Mouse (Mus musculus) midbrain, embryonic 11.5 days (tissue): ENCODE measurements around the gene Rac2. TPM values are rescaled to one million over a fixed set of nuclear protein-coding genes. Genes with fewer than 3 reads are reported as not detected.
A peak's percentile ranks its signal among the peaks of the same experiment; 100 is the strongest.

Experiments used
- ATAC-seq: fragments of 200-750 bp; cut with Nextera tagmentation; 2 replicates; pipeline ENCODE4 v1.8.0; 2017; ENCODE audit warnings: moderate TSS enrichment, moderate library complexity; ENCODE audit not compliant: low FRiP score
- DNase-seq: peaks from one replicate; pipeline ENCODE4 v3.0.0; 2015; ENCODE audit warnings: low spot score; ENCODE audit errors: missing footprints
- H3K27ac ChIP-seq: fragments of 300-500 bp; sonication (generic); 2 replicates; pipeline ENCODE4 v1.5.1; 2014; ENCODE audit warnings: low read depth, low read length
- H3K27me3 ChIP-seq: fragments of 300-500 bp; sonication (generic); 2 replicates; pipeline ENCODE4 v1.6.1; 2014; ENCODE audit warnings: mild to moderate bottlenecking, low read length, moderate library complexity, mixed read lengths; ENCODE audit not compliant: control insufficient read depth, insufficient read depth
- H3K36me3 ChIP-seq: fragments of 300-500 bp; sonication (generic); 2 replicates; pipeline ENCODE4 v1.6.1; 2014; ENCODE audit warnings: mild to moderate bottlenecking, low read length, moderate library complexity, mixed read lengths; ENCODE audit not compliant: control insufficient read depth, insufficient read depth
- H3K4me1 ChIP-seq: fragments of 300-500 bp; sonication (generic); 2 replicates; pipeline ENCODE4 v1.6.1; 2014; ENCODE audit warnings: low read length; ENCODE audit not compliant: control insufficient read depth, insufficient read depth
- H3K4me2 ChIP-seq: fragments of 300-500 bp; sonication (generic); 2 replicates; pipeline ENCODE4 v1.6.1; 2014; ENCODE audit warnings: mild to moderate bottlenecking, moderate library complexity
- H3K4me3 ChIP-seq: fragments of 300-500 bp; sonication (generic); 2 replicates; pipeline ENCODE4 v1.5.1; 2014; ENCODE audit warnings: low read depth, low read length
- H3K9ac ChIP-seq: fragments of 300-500 bp; sonication (generic); 2 replicates; pipeline ENCODE4 v1.6.1; 2014; ENCODE audit warnings: low read length
- H3K9me3 ChIP-seq: fragments of 300-500 bp; sonication (generic); 2 replicates; pipeline ENCODE4 v1.6.1; 2016; ENCODE audit warnings: low read length; ENCODE audit not compliant: control insufficient read depth
- WGBS: fragments of 180-500 bp; shearing (Covaris S2); extraction: QIAGEN DNeasy Blood & Tissue Kit; methylation state at CpG from one replicate; pipeline ENCODE4 v1.1.7; 2014; 5-methylcytosine and 5-hydroxymethylcytosine counted together
- polyA plus RNA-seq: library from polyadenylated mRNA; unstranded; fragments of >200 nt; fragmentation: Nextera tagmentation; extraction: Ambion mirVana; gene quantifications from 2 replicates; pipeline ENCODE4 v1.2.1, GENCODE M21; 2014

The Rac2 gene
- polyA plus RNA-seq, 1 experiment from 2014 or later: 8.5 TPM

- Histone ChIP-seq H3K9me3 (no peaks in the 10 kb centered on the region), H3K4me2 (no peak overlapping the region), H3K9ac (no peak overlapping the region), H3K27ac (no peak overlapping the region), H3K4me1 (no peaks in the 10 kb centered on the region), H3K36me3 (no peaks in the 10 kb centered on the region), H3K4me3 (no peak overlapping the region), H3K27me3 (no peaks in the 10 kb centered on the region)
- peak; percentile 78 for DNase-seq
- 81% methylated on average over 6 of the region's 6 CpGs for WGBS
- ATAC-seq: no peak
These were observed 50.7 kb downstream of the Rac2 start for GRCm38 (mm10) chr15:78521892-78522291.

- ATAC-seq: no peak
- Histone ChIP-seq H3K9ac (no peak overlapping the region), H3K27me3 (no peaks in the 10 kb centered on the region), H3K36me3 (no peaks in the 10 kb centered on the region), H3K4me3 (no peak overlapping the region), H3K27ac (no peak overlapping the region), H3K9me3 (no peaks in the 10 kb centered on the region), H3K4me2 (no peak overlapping the region), H3K4me1 (no peaks in the 10 kb centered on the region)
- WGBS: 77% methylated on average over 8 of the region's 8 CpGs
- DNase-seq: no peak
These were observed 51.3 kb downstream of the Rac2 start for GRCm38 (mm10) chr15:78521331-78521730.

GRCm38 (mm10) chr15:78520112-78520715 is 52.4 kb downstream of the Rac2 start:
- no peaks in the 10 kb centered on the region for H3K9me3 ChIP-seq
- H3K27ac ChIP-seq: no peak overlapping the region
- no peak for ATAC-seq
- no peaks in the 10 kb centered on the region for H3K4me1 ChIP-seq
- no peaks in the 10 kb centered on the region for H3K27me3 ChIP-seq
- no peaks in the 10 kb centered on the region for H3K36me3 ChIP-seq
- H3K4me2 ChIP-seq: no peak overlapping the region
- no peak overlapping the region for H3K4me3 ChIP-seq
- peak; percentile 70 for DNase-seq
- H3K9ac ChIP-seq: no peak overlapping the region
- WGBS: 79% methylated on average over 13 of the region's 13 CpGs

GRCm38 (mm10) chr15:78518221-78518620 is 54.4 kb downstream of the Rac2 start:
- Histone ChIP-seq H3K4me1 (no peaks in the 10 kb centered on the region), H3K36me3 (no peaks in the 10 kb centered on the region), H3K4me3 (no peak overlapping the region), H3K4me2 (no peak overlapping the region), H3K9me3 (no peaks in the 10 kb centered on the region), H3K27me3 (no peaks in the 10 kb centered on the region), H3K9ac (no peak overlapping the region), H3K27ac (no peak overlapping the region)
- DNase-seq (no peak), ATAC-seq (no peak)
- 69% methylated on average over 7 of the region's 7 CpGs for WGBS

GRCm38 (mm10) chr15:78515759-78516158 is 56.8 kb downstream of the Rac2 start:
- Histone ChIP-seq H3K27me3 (no peaks in the 10 kb centered on the region), H3K9ac (no peak overlapping the region), H3K9me3 (no peaks in the 10 kb centered on the region), H3K36me3 (no peaks in the 10 kb centered on the region), H3K4me2 (no peak overlapping the region), H3K27ac (no peak overlapping the region), H3K4me3 (no peak overlapping the region), H3K4me1 (no peaks in the 10 kb centered on the region)
- DNase-seq: no peak
- 91% methylated on average over 6 of the region's 6 CpGs for WGBS
- ATAC-seq: no peak

GRCm38 (mm10) chr15:78514393-78515146 is 58.0 kb downstream of the Rac2 start:
- no peak for ATAC-seq
- no peak overlapping the region for H3K9ac ChIP-seq
- H3K9me3 ChIP-seq: no peaks in the 10 kb centered on the region
- no peaks in the 10 kb centered on the region for H3K36me3 ChIP-seq
- no peak overlapping the region for H3K4me2 ChIP-seq
- no peak overlapping the region for H3K27ac ChIP-seq
- H3K27me3 ChIP-seq: no peaks in the 10 kb centered on the region
- no peaks in the 10 kb centered on the region; the same call in 1 of the 2 replicates for H3K4me1 ChIP-seq
- no peak overlapping the region for H3K4me3 ChIP-seq
- WGBS: 33% methylated on average over 7 of the region's 7 CpGs
- DNase-seq: peak; percentile 97

GRCm38 (mm10) chr15:78513019-78513418 is 59.6 kb downstream of the Rac2 start:
- no peak overlapping the region for H3K27ac ChIP-seq
- DNase-seq: no peak
- no peak overlapping the region for H3K4me3 ChIP-seq
- no peak overlapping the region for H3K4me2 ChIP-seq
- ATAC-seq: no peak
- 88% methylated on average over 14 of the region's 14 CpGs for WGBS
- no peak overlapping the region for H3K9ac ChIP-seq
- H3K4me1 ChIP-seq: no peaks in the 10 kb centered on the region; the same call in 1 of the 2 replicates
- no peaks in the 10 kb centered on the region for H3K36me3 ChIP-seq
- H3K27me3 ChIP-seq: no peaks in the 10 kb centered on the region
- no peaks in the 10 kb centered on the region for H3K9me3 ChIP-seq

GRCm38 (mm10) chr15:78511951-78512350 is 60.6 kb downstream of the Rac2 start:
- H3K9me3 ChIP-seq: no peaks in the 10 kb centered on the region

GRCm38 (mm10) chr15:78510736-78511135 is 61.8 kb downstream of the Rac2 start:
- Histone ChIP-seq H3K36me3 (no peaks in the 10 kb centered on the region), H3K9me3 (no peaks in the 10 kb centered on the region), H3K4me2 (no peak overlapping the region), H3K9ac (no peak overlapping the region), H3K27ac (no peak overlapping the region), H3K4me3 (no peak overlapping the region), H3K4me1 (no peaks in the 10 kb centered on the region; the same call in 1 of the 2 replicates), H3K27me3 (no peaks in the 10 kb centered on the region)
- DNase-seq (peak; percentile 69), ATAC-seq (no peak)
- WGBS: 90% methylated on average over 6 of the region's 6 CpGs

More at GRCm38 (mm10) chr15:78511951-78512350, 60.6 kb downstream of the Rac2 start:
- DNase-seq (peak; percentile 41), ATAC-seq (no peak)
- no peaks in the 10 kb centered on the region for H3K27me3 ChIP-seq
- no peaks in the 10 kb centered on the region for H3K36me3 ChIP-seq
- no peak overlapping the region for H3K27ac ChIP-seq
- no peak overlapping the region for H3K4me2 ChIP-seq
- no peak overlapping the region for H3K4me3 ChIP-seq
- WGBS: 65% methylated on average over 7 of the region's 7 CpGs
- H3K9ac ChIP-seq: no peak overlapping the region
- no peaks in the 10 kb centered on the region; the same call in 1 of the 2 replicates for H3K4me1 ChIP-seq
